Comparison of ENCODE assay signal across 8 mouse cellular contexts in genomic region chr17:83705352-83706115, GRCm38 (mm10). TPM values are rescaled to one million over a fixed set of nuclear protein-coding genes. Genes with fewer than 3 reads are reported as not detected.
DNase-seq lines count a peak whose midpoint lies in the region; ATAC-seq and TF ChIP-seq lines count a peak whose summit lies in the region.

No protein-coding gene starts in this region.

- peak; percentile 69 for ATAC-seq in liver, embryonic 15.5 days (ENCODE audit: insufficient read depth)

- H3K4me2 ChIP-seq in liver, embryonic 15.5 days, result peak overlapping the region; percentile 99

- H3K9me3 ChIP-seq in E14TG2a.4 (ENCODE audit: low read length), result no peaks in the 10 kb centered on the region
- H3K9me3 ChIP-seq in liver, embryonic 15.5 days (replicated peaks), result no peaks in the 10 kb centered on the region

- peak overlapping the region; percentile 98 for H3K27ac ChIP-seq in liver, embryonic 15.5 days (replicated peaks)

- peak overlapping the region; percentile 99 for H3K9ac ChIP-seq in liver, embryonic 15.5 days

- H3K36me3 ChIP-seq in E14TG2a.4 (ENCODE audit: insufficient read depth, low read length), result peaks cover 31% of the 10 kb centered on the region
- peaks cover 15% of the 10 kb centered on the region for H3K36me3 ChIP-seq in liver, embryonic 15.5 days (replicated peaks)

- no peak for TF ChIP-seq CTCF in E14TG2a.4 (conservative IDR thresholded peaks at IDR 0.05; ENCODE audit: low read length)

- peak overlapping the region; percentile 92 for H3K4me3 ChIP-seq in E14TG2a.4 (replicated peaks; ENCODE audit: low read length)
- H3K4me3 ChIP-seq in liver, embryonic 15.5 days (replicated peaks), result peak overlapping the region; percentile 95

- H3K27me3 ChIP-seq in E14TG2a.4 (ENCODE audit: insufficient read depth, low read length), result no peaks in the 10 kb centered on the region
- no peaks in the 10 kb centered on the region for H3K27me3 ChIP-seq in liver, embryonic 15.5 days

- 3% methylated on average over 34 of the region's 38 CpGs for WGBS in liver, embryonic 15.5 days (ENCODE audit: insufficient replicate concordance)

- H3K4me1 ChIP-seq in E14TG2a.4 (replicated peaks; ENCODE audit: low read depth, low read length), result peaks cover 81% of the 10 kb centered on the region
- peaks cover 58% of the 10 kb centered on the region for H3K4me1 ChIP-seq in liver, embryonic 15.5 days (replicated peaks)

- DNase-seq in adrenal gland, adult 18-20 months (ENCODE audit: low spot score in 2 of 2), result peak; percentile 41 to 46
- peak; percentile 76 for DNase-seq in embryo, embryonic 11 days
- DNase-seq in heart, adult 9 months (ENCODE audit: low spot score in 2 of 2), result peak; percentile 43 to 47
- peak; percentile 43 for DNase-seq in kidney, adult 9 months
- peak; percentile 74 for DNase-seq in neural tube, embryonic 10.5 days (ENCODE audit: extremely low spot score, low spot score)
- peak; percentile 68 for DNase-seq in yolk sac, embryonic 10.5 days (ENCODE audit: low spot score)

RNA-seq across cellular contexts. Expression of gene Mta3, which starts 0.4 kb away (rescaled TPM):
- 10 to 100 TPM; 44.2 to 52.3 TPM for total RNA-seq in adrenal gland, adult 18-20 months (2021)
- polyA plus RNA-seq in liver, embryonic 15.5 days (2015; fragmentation: Nextera tagmentation; extraction: Ambion mirVana), result 36.9 and 37.3 TPM in 2 replicates

Comparison
In these comparisons a context has a peak if more than half of its experiments do, and no peak if none do; other contexts are left out.
1. Peak in every context shown above with its lines: DNase-seq, ATAC-seq, H3K4me3 ChIP-seq and H3K27ac ChIP-seq.